Mouse (Mus musculus) yolk sac, embryonic 10.5 days (tissue): Measurements from ENCODE around the gene Olfr1306.

Experiments used
- DNase-seq: peaks from one replicate; pipeline ENCODE4 v3.0.0-alpha.2; 2017; ENCODE audit warnings: low spot score

Olfr1306 gene

DNA sequence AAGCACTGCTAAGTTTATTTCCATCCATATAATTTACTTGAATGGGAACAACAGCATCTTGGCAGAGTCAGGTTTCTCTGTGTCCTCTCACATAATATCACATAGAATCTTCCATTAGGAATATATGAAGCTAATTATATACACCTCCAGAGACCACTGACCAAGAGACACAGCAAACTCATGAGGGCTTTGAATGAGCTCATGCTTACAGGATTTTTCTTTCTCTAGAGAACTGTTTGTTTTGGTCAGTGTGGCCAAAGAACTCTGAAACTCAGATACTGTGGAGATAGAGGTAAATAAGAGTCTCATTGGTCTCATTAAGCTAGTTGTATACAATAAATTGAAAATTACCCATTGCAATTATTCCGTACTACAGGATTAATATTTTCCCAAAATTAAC, at the start of gene Olfr1306:
Gene Olfr1306, minus strand, starts transcription at position 101 of the 400 bp plus-strand sequence.
- no peak for DNase-seq

DNA sequence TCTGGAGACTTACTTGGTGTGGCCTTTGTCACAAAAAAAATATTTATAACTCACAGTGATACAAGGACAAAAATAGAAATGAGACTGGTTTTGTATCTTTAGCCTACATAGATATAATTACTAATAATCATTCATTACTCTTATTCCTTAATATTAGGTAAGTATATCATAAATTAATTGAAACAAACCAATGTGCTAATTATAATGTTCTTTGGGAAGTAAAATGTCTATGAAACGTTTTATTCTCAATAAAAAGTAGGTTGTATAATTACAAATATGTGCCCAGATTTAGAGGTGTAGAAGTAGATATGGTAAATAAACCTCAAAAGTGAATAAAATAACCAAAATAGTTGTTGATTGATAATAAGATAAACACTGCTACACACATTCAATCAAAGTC, 48.8 kb upstream of the Olfr1306 start, which contains the start of gene Olfr1308:
Gene Olfr1308, minus strand, starts transcription at position 101 of the 400 bp plus-strand sequence.
- no peak for DNase-seq

DNA sequence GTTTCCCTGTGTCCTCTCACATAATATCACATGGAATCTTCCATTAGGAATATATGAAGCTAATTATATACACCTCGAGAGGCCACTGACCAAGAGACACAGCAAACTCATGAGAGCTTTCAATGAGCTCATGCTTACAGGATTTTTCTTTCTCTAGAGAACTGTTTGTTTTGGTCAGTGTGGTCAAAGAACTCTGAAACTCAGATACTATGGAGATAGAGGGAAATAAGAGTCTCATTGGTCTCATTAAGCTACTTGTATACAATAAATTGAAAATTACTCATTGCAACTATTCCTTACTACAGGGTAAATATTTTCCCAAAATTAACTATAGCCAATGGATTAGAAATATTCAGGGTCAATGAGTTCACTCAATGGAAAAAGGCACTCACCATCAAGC, 33.3 kb upstream of the Olfr1306 start, which contains the start of gene Olfr1307:
Gene Olfr1307, minus strand, starts transcription at position 101 of the 400 bp plus-strand sequence.
- no peak for DNase-seq

DNA sequence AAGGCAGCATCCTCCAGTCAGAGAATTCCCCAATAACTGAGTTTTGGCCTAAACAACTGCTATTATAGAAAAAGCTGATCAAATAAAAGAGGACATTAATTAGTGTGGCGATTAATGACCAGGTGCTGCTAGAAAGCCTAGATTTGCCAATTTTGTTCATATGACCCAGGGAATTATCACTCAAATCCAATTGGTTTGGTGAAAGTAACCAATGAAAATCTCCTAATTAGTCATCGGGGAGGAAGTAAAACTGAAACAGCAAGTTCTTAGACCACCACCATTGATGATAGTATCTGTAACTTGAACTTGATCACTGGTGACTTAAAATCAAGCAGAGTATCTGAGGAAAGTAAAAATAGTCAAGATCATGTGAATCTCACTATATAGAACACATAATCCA, 39.0 kb downstream of the Olfr1306 start, which contains the start of gene Olfr1305:
Gene Olfr1305, minus strand, starts transcription at position 101 of the 400 bp plus-strand sequence.
- no peak for DNase-seq
